Mouse (Mus musculus) liver, embryonic 14.5 days (tissue): ENCODE data around the gene Lmtk2.

Source experiments
- CTCF ChIP-seq: IDR thresholded peaks from 2 replicates; pipeline ENCODE4 v1.5.1; 2016; ENCODE audit warnings: antibody characterized with exemption, low read depth, control low read depth
- EP300 ChIP-seq: IDR thresholded peaks from 2 replicates; pipeline ENCODE4 v1.6.1; 2016; ENCODE audit warnings: antibody characterized with exemption, low read depth

DNA sequence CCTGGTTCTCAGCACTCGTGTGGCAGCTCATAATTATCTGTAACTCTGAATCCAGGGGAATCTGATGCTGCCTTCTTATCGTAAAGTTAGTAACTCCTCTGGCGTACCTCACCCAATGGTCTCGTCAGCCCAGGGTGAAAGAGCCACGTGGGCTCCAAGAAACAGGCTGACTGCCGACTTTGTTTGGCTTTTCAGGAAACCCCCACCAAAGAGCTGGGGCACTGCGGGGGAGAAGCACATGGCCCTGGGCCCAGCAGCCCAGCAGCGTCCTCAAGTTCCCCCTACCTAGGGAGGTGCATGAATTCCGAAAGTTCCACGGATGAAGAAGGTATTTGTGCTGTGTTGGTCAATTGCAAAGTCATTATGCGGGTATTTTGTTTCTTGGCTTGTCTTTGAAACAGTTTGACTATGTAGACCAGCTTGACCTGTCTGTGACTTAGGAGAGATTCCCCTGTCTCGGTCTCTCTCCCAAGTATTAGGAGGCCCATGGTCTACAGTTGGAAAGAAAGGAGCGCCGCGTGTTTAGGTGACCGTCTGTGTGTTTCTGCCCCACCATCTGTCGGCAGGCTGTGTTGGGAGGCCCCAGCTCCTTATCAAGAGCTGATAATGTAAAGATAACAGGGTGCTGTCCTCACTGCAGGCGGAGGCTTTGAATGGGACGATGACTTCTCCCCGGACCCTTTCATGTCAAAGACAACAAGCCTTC lies 82.5 kb downstream of the Lmtk2 start:
- TF ChIP-seq EP300 (no peak), CTCF (no peak)
